9 mouse cellular contexts compared by ENCODE assay signal in genomic region chr16:72605066-72605465, GRCm38 (mm10).
DNase-seq lines count a peak whose midpoint lies in the region; ATAC-seq and TF ChIP-seq lines count a peak whose summit lies in the region.
"Had no signal": no experiment of that assay in that cellular context is flagged by ENCODE, and none has a peak within 500 bp of the region (broad histone marks: within the 10 kb centered on the region; RNA-seq: fewer than 3 reads in every experiment).

No protein-coding gene starts in this region.

- H3ac ChIP-seq in C2C12 (ENCODE audit: control insufficient read depth, insufficient read length, low read depth) = no peak overlapping the region

- no peak overlapping the region for H3K27ac ChIP-seq in lung, postnatal 0 days (ENCODE audit: low read length)
- H3K27ac ChIP-seq: heart, embryonic 15.5 days had no signal

- TF ChIP-seq EP300 in lung, postnatal 0 days (IDR thresholded peaks at IDR 0.05) = no peak

- no peaks in the 10 kb centered on the region for H3K36me3 ChIP-seq in C2C12 (ENCODE audit: control insufficient read depth, insufficient read depth)
- no peaks in the 10 kb centered on the region for H3K36me3 ChIP-seq in lung, postnatal 0 days (ENCODE audit: insufficient read depth, low read length)
- H3K36me3 ChIP-seq: heart, embryonic 15.5 days had no signal

- no peaks in the 10 kb centered on the region for H3K27me3 ChIP-seq in C2C12 (ENCODE audit: control insufficient read depth, insufficient read depth, insufficient read length)
- no peaks in the 10 kb centered on the region for H3K27me3 ChIP-seq in lung, postnatal 0 days (replicated peaks; ENCODE audit: insufficient read depth, low read length)
- H3K27me3 ChIP-seq: heart, embryonic 15.5 days had no signal

- H3K4me1 ChIP-seq in lung, postnatal 0 days (ENCODE audit: insufficient read depth, low read depth, low read length) = no peaks in the 10 kb centered on the region
- H3K4me1 ChIP-seq: heart, embryonic 15.5 days had no signal

- H3K79me2 ChIP-seq in C2C12 (ENCODE audit: control insufficient read depth, insufficient read depth) = no peaks in the 10 kb centered on the region

- H3K9ac ChIP-seq in lung, postnatal 0 days (replicated peaks; ENCODE audit: low read depth) = no peak overlapping the region
- H3K9ac ChIP-seq: heart, embryonic 15.5 days had no signal

- no peaks in the 10 kb centered on the region for H3K9me3 ChIP-seq in lung, postnatal 0 days (ENCODE audit: low read length)
- H3K9me3 ChIP-seq: heart, embryonic 15.5 days had no signal

- peak; percentile 28 for TF ChIP-seq CTCF in C2C12 (IDR thresholded peaks at IDR 0.05; ENCODE audit: control insufficient read depth, insufficient read depth, insufficient read length)
- TF ChIP-seq CTCF in lung, postnatal 0 days (IDR thresholded peaks at IDR 0.05) = peak; percentile 85

- H3K79me3 ChIP-seq in C2C12 (ENCODE audit: low read depth) = no peaks in the 10 kb centered on the region

- no peak for ATAC-seq in lung, postnatal 0 days
- ATAC-seq in inflammation-experienced regulatory T-cells, adult 6 months = no peak

- no peak overlapping the region for H3K4me2 ChIP-seq in lung, postnatal 0 days (replicated peaks; ENCODE audit: low read depth, low read length)
- H3K4me2 ChIP-seq: heart, embryonic 15.5 days had no signal

- no peak overlapping the region for H3K4me3 ChIP-seq in C2C12 (ENCODE audit: insufficient read depth, poor library complexity, severe bottlenecking)
- no peak overlapping the region for H3K4me3 ChIP-seq in lung, postnatal 0 days (ENCODE audit: low read depth, low read length)
- H3K4me3 ChIP-seq: heart, embryonic 15.5 days had no signal

- DNase-seq in NIH3T3 (ENCODE audit: low read depth) = peak; percentile 65
- DNase-seq in cerebellum, postnatal 10 days = peak; percentile 90
- peak; percentile 39 to 83 for DNase-seq in frontal cortex, postnatal 14 days (ENCODE audit: low spot score in 2 of 2)
- DNase-seq in layer of hippocampus, adult 18-20 months (ENCODE audit: low spot score in 2 of 2) = peak; percentile 56 to 89
- DNase-seq in lung, postnatal 0 days (ENCODE audit: low spot score) = peak; percentile 76
- DNase-seq in right cerebral cortex, postnatal 14 days = peak; percentile 89

- WGBS in lung, postnatal 0 days = 20% methylated on average over 6 of the region's 6 CpGs

TF ChIP-seq in C2C12, 6 proteins besides CTCF, POLR2A, EP300 and RAD21:
- TF ChIP-seq CEBPB (IDR thresholded peaks at IDR 0.05; ENCODE audit: low read depth) (no peak), MYOG (IDR thresholded peaks at IDR 0.05; ENCODE audit: control insufficient read depth, extremely low read depth, insufficient read length) (no peak), FOSL1 (IDR thresholded peaks at IDR 0.05; ENCODE audit: insufficient read depth, low read length, poor library complexity, severe bottlenecking) (no peak), MYOD1 (IDR thresholded peaks at IDR 0.05; ENCODE audit: control insufficient read depth, insufficient read length, low read depth) (no peak), MAX (IDR thresholded peaks at IDR 0.05) (no peak)
TF ChIP-seq in C2C12: peak in this region for 0.
